Mouse (Mus musculus) kidney, embryonic 14.5 days (tissue): Measurements from ENCODE around the gene Neurl2. TPM values are rescaled to one million over a fixed set of nuclear protein-coding genes. Genes with fewer than 3 reads are reported as not detected.
A peak's percentile ranks its signal among the peaks of the same experiment; 100 is the strongest.

Source experiments
- ATAC-seq: fragments of 200-750 bp; cut with Nextera tagmentation; 2 replicates; pipeline ENCODE4 v1.8.0; 2017; ENCODE audit warnings: moderate number of reproducible peaks, mild to moderate bottlenecking, moderate TSS enrichment, moderate library complexity; ENCODE audit not compliant: low FRiP score, low TSS enrichment
- H3K27ac ChIP-seq: fragments of 300-500 bp; sonication (generic); 2 replicates; pipeline ENCODE4 v1.5.1; 2014; ENCODE audit warnings: low read depth, mild to moderate bottlenecking, low read length, moderate library complexity, mixed read lengths
- H3K27me3 ChIP-seq: fragments of 300-500 bp; sonication (generic); 2 replicates; pipeline ENCODE4 v1.6.1; 2014; ENCODE audit warnings: mild to moderate bottlenecking, low read length; ENCODE audit not compliant: control insufficient read depth, insufficient read depth
- H3K36me3 ChIP-seq: fragments of 300-500 bp; sonication (generic); 2 replicates; pipeline ENCODE4 v1.6.1; 2014; ENCODE audit warnings: low read length, mixed read lengths; ENCODE audit not compliant: control insufficient read depth, insufficient read depth
- H3K4me1 ChIP-seq: fragments of 300-500 bp; sonication (generic); 2 replicates; pipeline ENCODE4 v1.6.1; 2014; ENCODE audit warnings: low read length, mixed read lengths; ENCODE audit not compliant: control insufficient read depth, insufficient read depth
- H3K4me2 ChIP-seq: fragments of 300-500 bp; sonication (generic); replicated peaks from 2 replicates; pipeline ENCODE4 v1.6.1; 2014; ENCODE audit warnings: low read depth, mild to moderate bottlenecking, low read length
- H3K4me3 ChIP-seq: fragments of 300-500 bp; sonication (generic); 2 replicates; pipeline ENCODE4 v1.5.1; 2014; ENCODE audit warnings: mild to moderate bottlenecking, low read length
- H3K9ac ChIP-seq: fragments of 300-500 bp; sonication (generic); 2 replicates; pipeline ENCODE4 v1.6.1; 2014; ENCODE audit warnings: low read depth, mild to moderate bottlenecking, low read length, moderate library complexity
- H3K9me3 ChIP-seq: fragments of 300-500 bp; sonication (generic); 2 replicates; pipeline ENCODE4 v1.6.1; 2016; ENCODE audit warnings: low read length; ENCODE audit not compliant: control insufficient read depth
- WGBS: fragments of 180-500 bp; shearing (Covaris S2); extraction: QIAGEN DNeasy Blood & Tissue Kit; methylation state at CpG from one replicate; pipeline ENCODE4 v1.1.7; 2014; 5-methylcytosine and 5-hydroxymethylcytosine counted together
- polyA plus RNA-seq: library from polyadenylated mRNA; unstranded; fragments of >200 nt; fragmentation: Nextera tagmentation; extraction: Ambion mirVana; gene quantifications from 2 replicates; pipeline ENCODE4 v1.2.1, GENCODE M21; 2014

Neurl2 gene
- polyA plus RNA-seq, 1 experiment from 2014 or later = 6.6 TPM

DNA sequence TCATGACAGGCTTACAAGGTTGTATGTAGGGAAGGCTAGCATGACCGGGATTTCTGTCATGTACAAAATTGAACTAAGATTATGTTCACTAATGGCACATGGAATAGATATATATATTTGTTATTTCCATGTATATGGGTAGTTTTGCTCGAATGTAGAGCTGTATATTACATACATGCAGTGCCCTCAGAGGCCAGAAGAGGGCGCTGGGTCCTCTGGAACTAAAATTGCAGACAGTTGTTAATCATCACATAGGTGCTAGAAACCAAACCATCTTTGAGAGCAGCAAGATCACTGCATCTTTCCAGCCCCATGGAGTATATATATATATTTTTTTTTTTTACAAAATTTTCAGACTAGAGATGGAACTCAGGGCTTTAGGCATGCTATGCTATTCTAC is 12.5 kb upstream of the Neurl2 start:
- no peaks in the 10 kb centered on the region for H3K9me3 ChIP-seq
- no peak overlapping the region for H3K27ac ChIP-seq
- WGBS = 63% methylated on average over 3 of the region's 3 CpGs
- H3K36me3 ChIP-seq = no peaks in the 10 kb centered on the region
- no peaks in the 10 kb centered on the region for H3K4me1 ChIP-seq
- no peaks in the 10 kb centered on the region for H3K27me3 ChIP-seq
- no peak for ATAC-seq
- no peak overlapping the region for H3K4me3 ChIP-seq
- H3K4me2 ChIP-seq = no peak overlapping the region
- H3K9ac ChIP-seq = no peak overlapping the region

DNA sequence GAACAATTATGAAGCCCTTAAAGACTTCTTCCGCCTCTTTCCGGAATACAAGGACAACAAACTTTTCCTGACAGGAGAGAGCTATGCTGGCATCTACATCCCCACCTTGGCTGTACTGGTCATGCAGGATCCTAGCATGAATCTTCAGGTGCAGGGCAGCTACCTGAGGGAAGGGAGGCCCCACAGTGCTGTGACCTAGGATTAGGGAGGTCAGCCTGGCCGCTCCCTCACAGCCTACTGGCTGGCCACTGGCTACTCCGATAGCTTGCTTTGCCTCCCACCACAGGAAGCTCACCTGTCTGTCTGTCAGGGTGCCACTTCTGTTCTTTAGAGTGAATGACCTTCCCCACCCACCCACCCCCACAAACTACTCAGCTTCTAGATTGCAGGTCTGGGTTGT is 1.9 kb upstream of the Neurl2 start:
- no peak overlapping the region for H3K9ac ChIP-seq
- H3K27me3 ChIP-seq = no peaks in the 10 kb centered on the region
- peaks cover 41% of the 10 kb centered on the region for H3K36me3 ChIP-seq
- no peak overlapping the region for H3K27ac ChIP-seq
- peaks cover 11% of the 10 kb centered on the region for H3K4me1 ChIP-seq
- WGBS = over 99% methylated on average over 4 of the region's 4 CpGs
- no peaks in the 10 kb centered on the region for H3K9me3 ChIP-seq
- no peak overlapping the region for H3K4me2 ChIP-seq
- no peak overlapping the region for H3K4me3 ChIP-seq
- ATAC-seq = no peak

DNA sequence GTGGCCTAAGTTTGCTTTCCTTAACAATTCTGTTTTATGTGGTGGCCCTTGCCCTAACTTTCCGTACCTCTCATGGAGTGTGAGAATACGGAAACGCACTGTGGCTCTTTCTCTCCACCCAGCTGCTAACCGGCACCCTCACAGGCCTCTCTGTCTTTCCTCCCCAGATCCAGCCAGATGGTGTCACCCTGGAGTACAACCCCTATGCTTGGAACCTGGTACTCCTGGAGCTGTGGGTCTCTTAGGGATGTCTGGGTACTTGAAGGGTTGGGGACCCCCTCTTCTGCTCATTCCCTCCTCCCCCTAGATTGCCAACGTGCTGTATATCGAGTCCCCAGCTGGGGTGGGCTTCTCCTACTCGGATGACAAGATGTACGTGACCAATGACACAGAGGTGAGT is 1.3 kb upstream of the Neurl2 start:
- peak overlapping the region; percentile 63 for H3K4me3 ChIP-seq
- H3K4me2 ChIP-seq = peak overlapping the region; percentile 95
- no peak overlapping the region for H3K27ac ChIP-seq
- H3K36me3 ChIP-seq = peaks cover 35% of the 10 kb centered on the region
- H3K4me1 ChIP-seq = peaks cover 11% of the 10 kb centered on the region
- H3K9me3 ChIP-seq = no peaks in the 10 kb centered on the region
- ATAC-seq = no peak
- H3K9ac ChIP-seq = peak overlapping the region; percentile 63
- H3K27me3 ChIP-seq = no peaks in the 10 kb centered on the region
- 41% methylated on average over 8 of the region's 8 CpGs for WGBS

DNA sequence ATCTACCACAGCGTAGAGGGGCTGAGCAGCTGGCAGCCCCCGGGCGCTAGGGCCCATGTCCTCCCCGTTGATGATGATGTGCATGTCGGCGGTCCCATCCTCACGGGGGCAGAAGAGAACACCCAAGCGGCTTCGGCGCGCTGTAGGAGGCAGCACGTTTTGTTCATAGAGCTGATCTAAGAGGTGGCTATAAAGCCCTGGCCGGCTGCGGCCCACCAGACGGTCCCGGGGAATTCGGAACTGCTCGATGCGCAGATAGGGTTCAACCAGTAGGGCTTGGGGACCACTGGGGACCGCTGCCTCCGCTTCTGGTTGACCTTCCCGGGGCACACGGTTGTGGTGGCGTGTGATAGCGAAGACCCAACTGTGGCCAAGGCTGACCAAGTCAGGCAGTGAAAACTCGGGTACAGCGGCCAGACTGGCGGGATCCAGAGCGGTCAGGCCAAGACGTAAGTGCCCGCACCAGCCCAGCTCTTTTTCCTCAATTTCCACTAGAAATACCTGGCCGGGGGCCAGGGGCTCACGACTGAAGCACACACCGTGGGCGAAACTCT is 431 bp downstream of the Neurl2 start, which contains the start of gene Ctsa:
Gene Ctsa (plus strand): TSS at position 126 of the 554 bp plus-strand sequence.
- Histone ChIP-seq H3K9ac (peak within 1 kb of the TSS; percentile 63), H3K36me3 (peaks cover 23% of the 10 kb centered on the region), H3K4me3 (peak within 1 kb of the TSS; percentile 63), H3K27me3 (no peaks in the 10 kb centered on the region), H3K9me3 (no peaks in the 10 kb centered on the region), H3K4me2 (peak within 1 kb of the TSS; percentile 95), H3K27ac (peak within 1 kb of the TSS; percentile 83), H3K4me1 (peaks cover 11% of the 10 kb centered on the region)
- under 1% methylated on average over 35 of the region's 35 CpGs for WGBS
- ATAC-seq = peak; percentile 75

DNA sequence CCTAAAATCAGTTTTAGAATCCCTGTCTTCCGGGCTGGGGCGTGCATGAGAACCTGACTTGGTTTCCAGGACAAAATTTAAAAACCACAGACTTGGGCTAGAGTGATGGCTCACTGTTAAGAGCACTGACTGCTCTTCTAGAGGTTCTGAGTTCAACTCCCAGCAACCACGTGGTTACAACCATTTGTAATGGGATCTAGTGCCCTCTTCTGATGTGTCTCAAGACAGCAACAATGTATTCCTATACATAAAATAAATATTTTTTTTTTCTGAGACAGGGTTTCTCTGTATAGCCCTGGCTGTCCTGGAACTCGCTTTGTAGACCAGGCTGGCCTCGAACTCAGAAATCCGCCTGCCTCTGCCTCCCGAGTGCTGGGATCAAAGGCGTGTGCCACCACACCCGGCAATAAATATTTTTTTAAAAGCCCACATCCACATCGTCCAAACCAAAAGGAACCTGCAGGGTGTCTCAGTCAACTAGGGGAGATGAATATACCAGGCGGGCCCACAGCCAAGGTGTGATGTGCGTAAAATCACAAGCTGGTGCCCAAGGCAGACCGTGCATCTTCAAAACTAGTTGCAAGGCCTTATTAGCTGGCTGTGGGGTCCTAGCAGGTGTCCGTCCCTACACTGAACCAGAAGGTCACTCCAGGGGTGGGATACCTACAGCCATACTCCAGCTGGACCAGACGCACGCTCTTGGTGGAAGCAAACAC is 1.1 kb downstream of the Neurl2 start:
- Histone ChIP-seq H3K4me3 (peak overlapping the region; percentile 63), H3K27me3 (no peaks in the 10 kb centered on the region), H3K27ac (no peak overlapping the region), H3K4me1 (peaks cover 11% of the 10 kb centered on the region), H3K36me3 (peaks cover 28% of the 10 kb centered on the region), H3K9ac (peak overlapping the region; percentile 63), H3K9me3 (no peaks in the 10 kb centered on the region), H3K4me2 (peak overlapping the region; percentile 95)
- 66% methylated on average over 16 of the region's 16 CpGs for WGBS
- ATAC-seq = no peak

DNA sequence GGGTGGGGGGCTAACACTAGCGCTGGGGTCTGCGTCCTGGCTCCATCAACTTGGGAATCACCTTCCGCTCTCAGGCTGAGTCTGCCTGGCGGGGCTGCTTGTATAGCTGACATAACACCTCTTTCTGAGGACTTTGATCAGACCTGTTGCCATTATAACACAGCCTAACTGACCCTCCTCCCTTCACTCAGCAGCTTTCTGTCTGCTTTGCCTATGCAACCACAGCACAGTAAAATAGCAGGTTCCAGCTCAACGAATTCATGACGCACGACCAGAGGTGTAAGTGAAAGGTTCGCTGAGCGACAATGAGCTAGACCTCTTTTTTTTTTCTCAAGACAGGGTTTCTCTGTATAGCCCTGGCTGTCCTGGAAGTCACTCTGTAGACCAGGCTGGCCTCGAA is 2.2 kb downstream of the Neurl2 start:
- Histone ChIP-seq H3K36me3 (peaks cover 29% of the 10 kb centered on the region), H3K9ac (no peak overlapping the region), H3K4me3 (no peak overlapping the region), H3K27ac (no peak overlapping the region), H3K27me3 (no peaks in the 10 kb centered on the region), H3K4me2 (no peak overlapping the region), H3K4me1 (peaks cover 11% of the 10 kb centered on the region), H3K9me3 (no peaks in the 10 kb centered on the region)
- WGBS = 74% methylated on average over 10 of the region's 10 CpGs
- ATAC-seq = no peak

DNA sequence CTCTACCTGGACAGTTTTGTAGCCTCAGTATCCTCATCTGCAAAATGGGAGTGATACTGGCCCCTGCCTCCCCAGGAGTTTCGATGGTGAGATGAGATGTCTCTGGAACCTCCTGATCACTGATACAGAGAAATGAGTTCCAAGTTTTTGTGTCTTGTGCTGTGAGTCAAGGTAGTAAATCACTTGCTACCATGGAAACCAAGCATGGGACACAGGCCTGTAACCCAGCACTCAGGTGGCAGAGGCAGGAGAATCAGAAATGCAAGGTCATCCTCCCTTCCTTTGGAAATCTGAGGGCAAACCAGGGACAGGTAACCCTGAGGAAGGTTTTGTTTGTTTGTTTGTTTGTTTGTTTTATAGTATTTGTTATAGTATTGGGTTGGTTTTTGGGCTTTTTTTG is 4.2 kb downstream of the Neurl2 start:
- Histone ChIP-seq H3K9me3 (no peaks in the 10 kb centered on the region), H3K27me3 (no peaks in the 10 kb centered on the region), H3K9ac (no peak overlapping the region), H3K27ac (no peak overlapping the region), H3K4me1 (peaks cover 4% of the 10 kb centered on the region; the same call in 1 of the 2 replicates), H3K4me2 (no peak overlapping the region), H3K4me3 (no peak overlapping the region), H3K36me3 (peaks cover 38% of the 10 kb centered on the region)
- WGBS = 96% methylated on average over 1 of the region's 1 CpGs
- ATAC-seq = no peak

DNA sequence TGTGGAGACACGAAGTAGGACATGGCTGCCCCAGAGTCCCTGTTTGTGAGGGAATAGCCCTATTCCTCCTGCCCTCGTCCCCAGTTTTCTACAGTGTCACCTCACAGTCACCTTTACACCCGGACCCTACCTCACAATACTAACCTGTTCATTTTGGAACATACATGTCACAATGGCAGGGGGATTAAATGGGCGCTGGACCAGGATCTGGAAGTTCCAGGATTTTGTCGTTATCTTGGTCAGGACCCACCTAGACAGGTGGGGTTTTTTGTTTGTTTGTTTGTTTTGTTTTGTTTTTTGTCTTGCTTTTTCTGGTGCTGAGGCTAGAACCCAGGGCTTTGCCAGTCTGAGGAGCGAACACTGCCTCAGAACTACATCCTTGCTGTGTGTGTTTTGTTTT is 4.8 kb downstream of the Neurl2 start, which contains the start of gene Spata25:
Gene Spata25 (minus strand): TSS at position 101 of the 400 bp plus-strand sequence.
- H3K4me2 ChIP-seq = no peak within 1 kb of the TSS
- H3K36me3 ChIP-seq = peaks cover 38% of the 10 kb centered on the region
- H3K27ac ChIP-seq = no peak within 1 kb of the TSS
- 87% methylated on average over 6 of the region's 6 CpGs for WGBS
- no peak within 1 kb of the TSS for H3K4me3 ChIP-seq
- peaks cover 10% of the 10 kb centered on the region for H3K4me1 ChIP-seq
- no peaks in the 10 kb centered on the region for H3K9me3 ChIP-seq
- ATAC-seq = no peak
- H3K27me3 ChIP-seq = no peaks in the 10 kb centered on the region
- H3K9ac ChIP-seq = no peak within 1 kb of the TSS

DNA sequence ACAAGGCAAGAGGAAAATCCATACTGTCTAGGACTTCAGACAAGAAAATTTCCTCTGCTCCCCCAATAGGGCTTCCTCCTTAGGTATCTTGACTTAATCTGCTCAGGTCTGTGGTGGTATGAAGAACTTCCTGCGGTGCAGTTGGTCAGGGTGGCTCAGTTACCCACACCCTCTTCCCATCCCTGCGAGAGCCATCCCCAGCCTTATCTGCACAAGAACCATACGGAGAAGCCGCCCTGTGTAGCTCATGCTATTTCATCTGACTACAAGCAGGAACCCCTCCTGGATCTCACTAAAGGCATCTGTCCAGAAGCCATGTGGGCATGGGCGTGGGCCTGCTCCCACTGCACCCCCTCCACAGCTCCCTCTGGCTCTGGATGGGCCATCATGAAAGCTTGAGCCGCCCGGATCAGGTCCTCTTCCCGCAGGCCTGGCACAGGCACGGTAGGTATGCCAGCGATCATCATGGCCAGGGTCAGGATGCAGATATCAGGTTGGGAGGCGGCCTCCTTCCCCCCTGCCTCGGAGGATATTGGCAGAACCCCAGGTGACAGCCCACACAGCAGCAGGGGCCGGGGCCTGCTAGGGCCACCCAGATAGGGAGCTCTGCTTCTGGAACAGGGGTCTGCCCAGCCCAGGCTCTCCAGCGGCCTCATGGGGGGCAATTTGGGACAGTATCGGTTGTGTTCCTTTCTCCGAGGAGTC is 6.0 kb downstream of the Neurl2 start:
- no peak overlapping the region for H3K4me2 ChIP-seq
- WGBS = 93% methylated on average over 16 of the region's 16 CpGs

More for the DNA sequence above, 6.0 kb downstream of the Neurl2 start:
- H3K9me3 ChIP-seq = no peaks in the 10 kb centered on the region
- H3K27me3 ChIP-seq = no peaks in the 10 kb centered on the region
- H3K36me3 ChIP-seq = peaks cover 38% of the 10 kb centered on the region
- no peak overlapping the region for H3K27ac ChIP-seq
- ATAC-seq = no peak
- no peak overlapping the region for H3K9ac ChIP-seq
- H3K4me1 ChIP-seq = peaks cover 9% of the 10 kb centered on the region
- H3K4me3 ChIP-seq = no peak overlapping the region
